Mouse (Mus musculus): ENCODE data around the gene Aamdc.

DNA sequence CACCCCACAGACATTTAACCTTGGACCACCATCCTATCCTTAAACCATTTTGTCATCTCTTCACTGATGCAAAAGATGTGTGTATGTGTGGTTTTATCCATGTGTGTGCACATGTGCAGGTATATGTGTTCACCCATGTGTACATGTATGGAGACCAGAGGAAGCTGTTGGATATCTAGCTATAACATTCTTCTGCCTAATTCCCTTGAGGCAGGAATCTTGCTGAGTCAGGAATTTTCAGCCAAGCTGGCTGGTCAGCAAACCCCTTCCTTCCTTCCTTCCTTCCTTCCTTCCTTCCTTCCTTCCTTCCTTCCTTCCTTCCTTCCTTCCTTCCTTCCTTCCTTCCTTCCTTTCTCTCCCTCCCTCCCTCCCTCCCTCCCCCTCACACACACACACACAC is 44.1 kb upstream of the Aamdc start:
- TF ChIP-seq CTCF (IDR thresholded peaks at IDR 0.05; ENCODE audit: low read depth): no peak
- TF ChIP-seq EP300 (IDR thresholded peaks at IDR 0.05; ENCODE audit: low read depth): no peak

Measured in heart, postnatal 0 days (tissue).